Mouse (Mus musculus) embryonic facial prominence, embryonic 13.5 days (tissue): Measurements from ENCODE around the gene Trim26. TPM values are rescaled to one million over a fixed set of nuclear protein-coding genes. Genes with fewer than 3 reads are reported as not detected.
"Not testable (repeated sequence)": the region's sequence is repeated elsewhere in the genome, so short reads cannot be mapped to it uniquely, and the experiment has no call there.

Experiments used
- ATAC-seq: fragments of 200-750 bp; cut with Nextera tagmentation; 2 replicates; pipeline ENCODE4 v1.8.0; 2017; ENCODE audit warnings: low read depth; ENCODE audit not compliant: insufficient number of reproducible peaks, insufficient read depth, low FRiP score, low TSS enrichment
- H3K27ac ChIP-seq: fragments of 300-500 bp; sonication (generic); 2 replicates; pipeline ENCODE4 v1.5.1; 2015; ENCODE audit warnings: moderate library complexity, mild to moderate bottlenecking, inconsistent platforms
- H3K27me3 ChIP-seq: fragments of 300-500 bp; sonication (generic); 2 replicates; pipeline ENCODE4 v1.6.1; 2015; ENCODE audit warnings: mild to moderate bottlenecking, inconsistent platforms
- H3K36me3 ChIP-seq: fragments of 300-500 bp; sonication (generic); 2 replicates; pipeline ENCODE4 v1.6.1; 2015; ENCODE audit warnings: mild to moderate bottlenecking, inconsistent platforms
- H3K4me1 ChIP-seq: fragments of 300-500 bp; sonication (generic); 2 replicates; pipeline ENCODE4 v1.6.1; 2015; ENCODE audit warnings: inconsistent platforms
- H3K4me2 ChIP-seq: fragments of 300-500 bp; sonication (generic); 2 replicates; pipeline ENCODE4 v1.6.1; 2015; ENCODE audit warnings: moderate library complexity, mild to moderate bottlenecking, inconsistent platforms
- H3K4me3 ChIP-seq: fragments of 300-500 bp; sonication (generic); 2 replicates; pipeline ENCODE4 v1.5.1; 2015; ENCODE audit warnings: mild to moderate bottlenecking, inconsistent platforms
- H3K9ac ChIP-seq: fragments of 300-500 bp; sonication (generic); 2 replicates; pipeline ENCODE4 v1.6.1; 2015; ENCODE audit warnings: mild to moderate bottlenecking, inconsistent platforms
- H3K9me3 ChIP-seq: fragments of 300-500 bp; sonication (generic); 2 replicates; pipeline ENCODE4 v1.6.1; 2016; ENCODE audit warnings: inconsistent platforms
- WGBS: fragments of 180-500 bp; shearing (Covaris S2); methylation state at CpG from one replicate; pipeline ENCODE4 v1.1.7; 2015; ENCODE audit warnings: mixed read lengths; 5-methylcytosine and 5-hydroxymethylcytosine counted together
- polyA plus RNA-seq: library from polyadenylated mRNA; unstranded; fragments of >200 nt; fragmentation: Nextera tagmentation; extraction: Ambion mirVana; gene quantifications from 2 replicates; pipeline ENCODE4 v1.2.1, GENCODE M21; 2015

Trim26 gene
- polyA plus RNA-seq, 1 experiment from 2014 or later, result 55.7 TPM

- Histone ChIP-seq H3K4me2 (no peak overlapping the region), H3K27ac (no peak overlapping the region), H3K4me1 (no peaks in the 10 kb centered on the region), H3K9ac (no peak overlapping the region), H3K27me3 (0 out of 2 replicates have a peak, but pooled peaks cover 3% of the 10 kb centered on the region), H3K9me3 (no peaks in the 10 kb centered on the region), H3K36me3 (no peaks in the 10 kb centered on the region), H3K4me3 (no peak overlapping the region)
- no peak for ATAC-seq
- WGBS, result 91% methylated on average over 12 of the region's 12 CpGs
Observed at GRCm38 (mm10) chr17:36885132-36885790, 48.3 kb downstream of the Trim26 start.

GRCm38 (mm10) chr17:36890073-36890903 lies 53.4 kb downstream of the Trim26 start, which contains the start of gene Trim40:
Trim40 (minus strand) TSS chr17:36890123.
- H3K27me3 ChIP-seq, result 0 out of 2 replicates have a peak, but pooled peaks cover 8% of the 10 kb centered on the region
- H3K9me3 ChIP-seq, result no peaks in the 10 kb centered on the region
- H3K9ac ChIP-seq, result no peak within 1 kb of the TSS
- no peaks in the 10 kb centered on the region for H3K36me3 ChIP-seq
- no peak within 1 kb of the TSS for H3K4me3 ChIP-seq
- no peak within 1 kb of the TSS for H3K4me2 ChIP-seq
- no peak within 1 kb of the TSS for H3K27ac ChIP-seq
- ATAC-seq, result no peak
- no peaks in the 10 kb centered on the region for H3K4me1 ChIP-seq
- WGBS, result 82% methylated on average over 5 of the region's 5 CpGs

GRCm38 (mm10) chr17:36891496-36891895 lies 54.6 kb downstream of the Trim26 start:
- ATAC-seq, H3K27me3 ChIP-seq, H3K9me3 ChIP-seq, H3K4me2 ChIP-seq, H3K9ac ChIP-seq, H3K4me3 ChIP-seq, H3K27ac ChIP-seq, H3K36me3 ChIP-seq, H3K4me1 ChIP-seq: not testable (repeated sequence)
- 92% methylated on average over 1 of the region's 1 CpGs for WGBS

DNA sequence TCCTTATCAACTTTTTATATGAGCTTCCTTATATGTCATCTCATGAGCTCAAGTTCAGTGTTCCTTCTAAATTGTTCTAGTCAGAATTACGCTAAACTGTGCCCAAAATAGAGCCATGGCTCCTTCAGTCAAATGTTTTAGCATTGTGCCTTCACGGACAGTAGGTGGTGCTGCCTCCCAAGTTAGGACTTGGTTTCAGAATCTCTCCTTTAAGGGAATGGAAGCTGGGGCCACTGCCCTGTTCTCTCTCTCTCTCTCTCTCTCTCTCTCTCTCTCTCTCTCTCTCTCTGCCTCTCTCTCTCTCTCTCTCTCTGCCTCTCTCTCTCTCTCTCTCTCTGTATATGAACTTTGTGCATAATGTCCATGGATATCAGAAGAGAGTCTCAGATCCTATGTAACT lies 55.4 kb downstream of the Trim26 start:
- H3K4me1 ChIP-seq, result no peaks in the 10 kb centered on the region
- H3K9me3 ChIP-seq, result no peaks in the 10 kb centered on the region
- H3K4me3 ChIP-seq, result no peak overlapping the region
- 0 out of 2 replicates have a peak, but pooled peaks cover 8% of the 10 kb centered on the region for H3K27me3 ChIP-seq
- H3K27ac ChIP-seq, result no peak overlapping the region
- H3K4me2 ChIP-seq, result no peak overlapping the region
- 17% methylated on average over 2 of the region's 2 CpGs for WGBS
- ATAC-seq, result no peak
- no peaks in the 10 kb centered on the region for H3K36me3 ChIP-seq
- no peak overlapping the region for H3K9ac ChIP-seq

- Histone ChIP-seq H3K9ac (no peak overlapping the region), H3K27me3 (peaks cover 11% of the 10 kb centered on the region; the same call in 1 of the 2 replicates), H3K27ac (no peak overlapping the region), H3K36me3 (no peaks in the 10 kb centered on the region), H3K4me1 (no peaks in the 10 kb centered on the region), H3K4me3 (no peak overlapping the region), H3K9me3 (no peaks in the 10 kb centered on the region), H3K4me2 (no peak overlapping the region)
- no peak for ATAC-seq
- 71% methylated on average over 5 of the region's 5 CpGs for WGBS
Observed at GRCm38 (mm10) chr17:36893387-36893786, 56.5 kb downstream of the Trim26 start.

DNA sequence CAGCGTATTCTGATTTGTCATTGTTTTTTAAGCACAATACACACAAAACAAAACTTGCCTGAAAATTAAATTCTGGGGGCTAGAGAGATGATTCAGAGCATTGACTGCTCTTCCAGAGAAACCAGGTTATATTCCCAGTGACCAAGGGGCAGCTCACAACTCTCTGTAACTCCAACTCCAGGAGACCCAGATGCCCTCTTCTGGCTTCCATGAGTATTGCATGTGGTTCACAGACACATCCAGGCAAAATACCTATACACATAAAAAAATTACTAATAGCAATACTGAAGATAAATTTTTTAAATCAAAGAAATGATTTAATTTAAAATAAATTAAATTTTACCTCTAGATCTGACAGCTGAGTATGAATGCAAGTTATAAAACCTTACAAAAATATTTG lies 59.6 kb downstream of the Trim26 start:
- H3K27me3 ChIP-seq, result peaks cover 3% of the 10 kb centered on the region; the same call in 1 of the 2 replicates
- H3K36me3 ChIP-seq, result no peaks in the 10 kb centered on the region
- no peaks in the 10 kb centered on the region for H3K4me1 ChIP-seq
- no peak overlapping the region for H3K9ac ChIP-seq
- no peak overlapping the region for H3K27ac ChIP-seq
- WGBS, result 81% methylated on average over 1 of the region's 1 CpGs
- H3K9me3 ChIP-seq, result no peaks in the 10 kb centered on the region
- no peak overlapping the region for H3K4me3 ChIP-seq
- no peak overlapping the region for H3K4me2 ChIP-seq
- no peak for ATAC-seq

GRCm38 (mm10) chr17:36897065-36897464 lies 60.1 kb downstream of the Trim26 start:
- ATAC-seq, result no peak
- peaks cover 3% of the 10 kb centered on the region; the same call in 1 of the 2 replicates for H3K27me3 ChIP-seq
- H3K4me1 ChIP-seq, result no peaks in the 10 kb centered on the region

GRCm38 (mm10) chr17:36897552-36898205 lies 60.7 kb downstream of the Trim26 start, which contains the start of gene Trim31:
Trim31 (plus strand) TSS chr17:36898118.
- Histone ChIP-seq H3K4me3 (no peak within 1 kb of the TSS), H3K9ac (no peak within 1 kb of the TSS), H3K4me1 (no peaks in the 10 kb centered on the region), H3K27me3 (peaks cover 3% of the 10 kb centered on the region; the same call in 1 of the 2 replicates), H3K9me3 (no peaks in the 10 kb centered on the region), H3K36me3 (no peaks in the 10 kb centered on the region), H3K27ac (no peak within 1 kb of the TSS), H3K4me2 (no peak within 1 kb of the TSS)
- WGBS, result 67% methylated on average over 6 of the region's 6 CpGs
- ATAC-seq, result no peak

More at GRCm38 (mm10) chr17:36897065-36897464, 60.1 kb downstream of the Trim26 start:
- Histone ChIP-seq H3K4me3 (no peak overlapping the region), H3K9me3 (no peaks in the 10 kb centered on the region), H3K27ac (no peak overlapping the region), H3K9ac (no peak overlapping the region), H3K4me2 (no peak overlapping the region), H3K36me3 (no peaks in the 10 kb centered on the region)

DNA sequence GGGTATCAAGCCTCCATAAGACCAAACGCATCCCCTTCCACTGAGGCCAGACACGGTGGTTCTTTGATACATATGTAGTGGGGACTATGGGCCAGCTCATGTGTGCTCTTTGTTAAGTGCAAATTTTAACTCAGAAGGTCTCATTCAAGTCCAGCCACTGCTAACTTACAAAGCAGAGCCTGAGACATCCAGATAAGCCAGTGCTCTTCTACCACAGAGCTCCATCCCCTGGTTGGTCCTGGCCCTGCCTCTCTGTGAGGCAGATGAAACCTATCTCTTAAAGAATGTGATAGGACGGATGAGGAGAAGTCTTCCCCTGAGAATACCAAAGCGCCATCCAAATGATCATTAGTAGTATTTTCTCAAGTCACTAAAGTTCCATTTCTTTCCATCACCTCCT lies 62.4 kb downstream of the Trim26 start:
- 74% methylated on average over 4 of the region's 4 CpGs for WGBS
- H3K27ac ChIP-seq, result no peak overlapping the region
- no peak overlapping the region for H3K9ac ChIP-seq
- H3K9me3 ChIP-seq, result no peaks in the 10 kb centered on the region
- no peak for ATAC-seq
- H3K4me1 ChIP-seq, result no peaks in the 10 kb centered on the region
- H3K4me3 ChIP-seq, result no peak overlapping the region
- peaks cover 3% of the 10 kb centered on the region; the same call in 1 of the 2 replicates for H3K27me3 ChIP-seq
- no peaks in the 10 kb centered on the region for H3K36me3 ChIP-seq
- no peak overlapping the region for H3K4me2 ChIP-seq

DNA sequence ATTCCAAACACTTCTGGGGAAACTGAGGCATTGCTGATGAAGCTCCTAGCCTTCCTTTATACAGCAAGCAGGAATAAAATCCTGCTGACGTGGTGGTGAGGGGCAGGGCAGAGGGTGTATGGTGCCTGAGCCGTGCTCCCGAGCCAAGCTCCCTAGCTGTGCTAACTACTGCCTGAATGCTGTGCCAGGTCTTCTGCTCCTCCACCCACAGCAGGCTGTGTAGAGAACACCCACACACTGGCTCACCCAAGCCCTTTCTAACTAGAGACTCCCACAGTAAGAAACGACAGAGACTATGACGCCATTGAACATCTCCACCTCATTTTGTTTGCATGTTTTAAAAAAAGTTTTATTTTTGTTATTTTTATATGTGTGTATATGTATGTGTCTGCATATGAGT lies 63.1 kb downstream of the Trim26 start:
- ATAC-seq, result no peak
- whole genome bisulfite sequencing, result 85% methylated on average over 5 of the region's 5 CpGs
- no peaks in the 10 kb centered on the region for H3K4me1 ChIP-seq

GRCm38 (mm10) chr17:36900691-36901090 lies 63.8 kb downstream of the Trim26 start:
- WGBS, result 36% methylated on average over 1 of the region's 1 CpGs
- Histone ChIP-seq H3K27me3 (peaks cover 3% of the 10 kb centered on the region; the same call in 1 of the 2 replicates), H3K4me1 (no peaks in the 10 kb centered on the region), H3K27ac (no peak overlapping the region), H3K9me3 (no peaks in the 10 kb centered on the region), H3K9ac (no peak overlapping the region), H3K4me2 (no peak overlapping the region), H3K36me3 (no peaks in the 10 kb centered on the region), H3K4me3 (no peak overlapping the region)
- ATAC-seq, result no peak

More for the DNA sequence above, 63.1 kb downstream of the Trim26 start:
- H3K4me2 ChIP-seq, result no peak overlapping the region
- peaks cover 3% of the 10 kb centered on the region; the same call in 1 of the 2 replicates for H3K27me3 ChIP-seq
- H3K9ac ChIP-seq, result no peak overlapping the region
- no peaks in the 10 kb centered on the region for H3K9me3 ChIP-seq
- no peak overlapping the region for H3K4me3 ChIP-seq
- H3K36me3 ChIP-seq, result no peaks in the 10 kb centered on the region
- no peak overlapping the region for H3K27ac ChIP-seq
